Mouse (Mus musculus) naive thymus-derived CD4-positive, alpha-beta T cell, adult 5 months (primary cell): ENCODE measurements around the gene Gm6760. TPM values are rescaled to one million over a fixed set of nuclear protein-coding genes. Genes with fewer than 3 reads are reported as not detected.

Experiments used
- polyA plus RNA-seq: library from polyadenylated mRNA; unstranded; fragments of 100-300 nt; shearing (Covaris generic); gene quantifications from one replicate; pipeline ENCODE4 v1.2.1, GENCODE M21; 2017

Gene Gm6760
- polyA plus RNA-seq, result not detected

DNA sequence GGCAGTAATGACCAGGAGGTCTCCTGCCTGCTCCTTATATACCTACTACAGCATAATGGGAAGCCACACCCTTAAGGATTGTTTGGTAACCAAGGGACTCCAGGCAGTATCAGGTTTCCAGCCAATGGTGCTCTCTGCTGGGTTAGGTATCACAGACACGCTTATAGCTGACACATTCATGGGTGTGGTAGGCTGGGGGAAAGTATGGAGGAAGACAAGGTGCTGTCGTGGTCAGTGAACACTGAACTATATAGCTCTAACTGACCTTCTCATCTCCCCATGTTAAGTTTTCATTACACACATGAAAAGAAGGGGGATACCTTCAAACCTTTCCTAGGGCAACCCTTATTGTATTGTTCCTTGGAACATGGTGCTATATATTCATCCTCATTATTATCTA, at the start of gene Gm6760:
Gene Gm6760 (minus strand): TSS at position 101 of the 400 bp plus-strand sequence.

DNA sequence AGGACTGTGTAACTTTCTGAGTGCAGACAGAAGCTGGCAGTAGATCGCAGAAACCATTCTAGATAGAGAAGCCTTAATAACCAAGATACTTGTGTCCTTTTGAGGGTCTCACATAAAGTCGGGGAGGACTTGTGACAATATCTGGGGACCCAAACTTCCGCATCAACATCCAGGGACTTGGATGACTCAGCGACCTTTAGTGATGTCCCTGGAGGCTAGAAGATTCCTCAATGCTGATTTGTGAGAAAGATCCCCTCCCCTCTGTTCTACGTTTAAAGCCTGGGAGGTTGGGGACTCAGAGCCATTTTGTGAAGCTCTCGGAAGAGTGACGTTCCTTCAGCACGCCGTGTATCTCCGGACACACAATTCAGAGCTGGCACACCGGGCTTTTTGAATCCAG, 21.2 kb upstream of the Gm6760 start, which contains the start of gene 3830417A13Rik:
Gene 3830417A13Rik (plus strand): TSS at position 301 of the 400 bp plus-strand sequence.

Other genes with a start within 250 kb of the Gm6760 start
- not detected for gene 3830417A13Rik, start 21.4 kb upstream of the Gm6760 start, polyA plus RNA-seq
- not detected for gene Slitrk4, start 124.8 kb upstream of the Gm6760 start, polyA plus RNA-seq